Mouse (Mus musculus) thymus, adult 2 months (tissue): ENCODE data around the gene Clic5. TPM values are rescaled to one million over a fixed set of nuclear protein-coding genes. Genes with fewer than 3 reads are reported as not detected.

ENCODE experiments used
- DNase-seq: peaks from one replicate; pipeline ENCODE4 v3.0.0; 2021
- H3K27ac ChIP-seq: fragments of 200-500 bp; 2 replicates; pipeline ENCODE4 v1.5.1; 2012; ENCODE audit warnings: low read length, control low read depth; ENCODE audit not compliant: control insufficient read depth, insufficient read depth
- H3K27me3 ChIP-seq: fragments of 200-500 bp; 2 replicates; pipeline ENCODE4 v1.6.1; 2012; ENCODE audit warnings: mild to moderate bottlenecking, low read length, moderate library complexity, mixed read lengths; ENCODE audit not compliant: control insufficient read depth, insufficient read depth
- H3K36me3 ChIP-seq: fragments of 200-500 bp; 2 replicates; pipeline ENCODE4 v1.6.1; 2012; ENCODE audit warnings: mild to moderate bottlenecking, low read length, moderate library complexity; ENCODE audit not compliant: control insufficient read depth, insufficient read depth
- H3K4me1 ChIP-seq: fragments of 200-500 bp; replicated peaks from 2 replicates; pipeline ENCODE4 v1.6.1; 2012; ENCODE audit warnings: low read length; ENCODE audit not compliant: control insufficient read depth, insufficient read depth
- H3K4me3 ChIP-seq: fragments of 200-500 bp; 2 replicates; pipeline ENCODE4 v1.5.1; 2012; ENCODE audit warnings: mild to moderate bottlenecking, low read length, control low read depth, moderate library complexity; ENCODE audit not compliant: control insufficient read depth, insufficient read depth
- CTCF ChIP-seq: fragments of 200-500 bp; IDR thresholded peaks from 2 replicates; pipeline ENCODE4 v1.5.1; 2012; ENCODE audit warnings: mild to moderate bottlenecking, control low read depth, low read length, moderate library complexity, borderline replicate concordance; ENCODE audit not compliant: control insufficient read depth, poor library complexity, insufficient read depth; ENCODE audit errors: extremely low read depth
- POLR2A ChIP-seq: fragments of 200-500 bp; IDR thresholded peaks from 2 replicates; pipeline ENCODE4 v1.6.1; 2012; ENCODE audit warnings: mild to moderate bottlenecking, low read length, control low read depth, moderate library complexity; ENCODE audit not compliant: control insufficient read depth, poor library complexity, insufficient read depth; ENCODE audit errors: extremely low read depth
- WGBS: fragments of 180-500 bp; shearing (Covaris S2); methylation state at CpG from one replicate; pipeline ENCODE4 v1.1.7; 2018; 5-methylcytosine and 5-hydroxymethylcytosine counted together
- polyA plus RNA-seq: library from polyadenylated mRNA; depleted of rRNA; stranded (reverse); fragments of >200 nt; gene quantifications from 2 replicates; pipeline ENCODE4 v1.2.3, GENCODE M21; 2012

Gene Clic5
- polyA plus RNA-seq, 1 experiment: 7.7 TPM

GRCm38 (mm10) chr17:44212960-44213619 lies 24.7 kb downstream of the Clic5 start:
- WGBS: 95% methylated on average over 5 of the region's 5 CpGs
- TF ChIP-seq CTCF (no peak), POLR2A (no peak)
- no peak overlapping the region for H3K4me3 ChIP-seq
- no peaks in the 10 kb centered on the region for H3K4me1 ChIP-seq
- no peaks in the 10 kb centered on the region for H3K27me3 ChIP-seq
- DNase-seq: no peak
- H3K27ac ChIP-seq: no peak overlapping the region
- no peaks in the 10 kb centered on the region for H3K36me3 ChIP-seq

GRCm38 (mm10) chr17:44215196-44215799 lies 26.9 kb downstream of the Clic5 start:
- WGBS: 96% methylated on average over 9 of the region's 9 CpGs
- no peaks in the 10 kb centered on the region for H3K36me3 ChIP-seq
- DNase-seq: no peak
- no peak overlapping the region for H3K4me3 ChIP-seq
- H3K27me3 ChIP-seq: no peaks in the 10 kb centered on the region
- no peak for TF ChIP-seq POLR2A
- TF ChIP-seq CTCF: no peak
- no peaks in the 10 kb centered on the region for H3K4me1 ChIP-seq
- H3K27ac ChIP-seq: no peak overlapping the region

- H3K4me1 ChIP-seq: no peaks in the 10 kb centered on the region
- DNase-seq: no peak
- H3K36me3 ChIP-seq: no peaks in the 10 kb centered on the region
- H3K27ac ChIP-seq: no peak overlapping the region
- TF ChIP-seq CTCF (no peak), POLR2A (no peak)
- WGBS: 81% methylated on average over 2 of the region's 2 CpGs
- H3K27me3 ChIP-seq: no peaks in the 10 kb centered on the region
- no peak overlapping the region for H3K4me3 ChIP-seq
Measured at GRCm38 (mm10) chr17:44217185-44217584, 28.8 kb downstream of the Clic5 start.

- no peak for DNase-seq
- no peaks in the 10 kb centered on the region for H3K4me1 ChIP-seq
- no peak for TF ChIP-seq CTCF
- TF ChIP-seq POLR2A: no peak
- no peak overlapping the region for H3K4me3 ChIP-seq
- 94% methylated on average over 2 of the region's 2 CpGs for WGBS
- H3K27ac ChIP-seq: no peak overlapping the region
- no peaks in the 10 kb centered on the region for H3K36me3 ChIP-seq
- H3K27me3 ChIP-seq: no peaks in the 10 kb centered on the region
Measured at GRCm38 (mm10) chr17:44219943-44220342, 31.6 kb downstream of the Clic5 start.

DNA sequence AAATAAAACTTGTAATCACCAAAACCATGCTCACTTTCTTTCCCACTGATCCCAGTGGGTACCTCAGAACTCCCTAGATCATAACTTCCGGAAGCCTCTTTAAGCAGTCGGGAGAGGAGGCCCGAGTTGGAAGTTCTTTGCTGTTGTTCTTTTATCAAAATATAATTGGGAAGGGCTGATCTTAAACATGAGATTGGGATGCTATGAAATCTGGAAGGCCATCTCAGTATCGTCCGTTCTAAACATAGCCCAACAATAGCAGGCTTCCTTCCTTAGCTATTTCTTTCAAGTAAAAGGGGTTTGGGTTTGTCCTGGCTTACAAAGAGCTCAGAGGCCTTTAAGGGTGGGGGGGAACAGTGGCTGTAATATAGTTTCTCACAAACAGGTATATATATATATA lies 40.0 kb downstream of the Clic5 start:
- Histone ChIP-seq H3K36me3 (no peaks in the 10 kb centered on the region), H3K27me3 (no peaks in the 10 kb centered on the region), H3K4me3 (no peak overlapping the region), H3K27ac (no peak overlapping the region), H3K4me1 (no peaks in the 10 kb centered on the region)
- no peak for DNase-seq
- 97% methylated on average over 5 of the region's 5 CpGs for WGBS
- TF ChIP-seq CTCF: no peak
- no peak for TF ChIP-seq POLR2A

DNA sequence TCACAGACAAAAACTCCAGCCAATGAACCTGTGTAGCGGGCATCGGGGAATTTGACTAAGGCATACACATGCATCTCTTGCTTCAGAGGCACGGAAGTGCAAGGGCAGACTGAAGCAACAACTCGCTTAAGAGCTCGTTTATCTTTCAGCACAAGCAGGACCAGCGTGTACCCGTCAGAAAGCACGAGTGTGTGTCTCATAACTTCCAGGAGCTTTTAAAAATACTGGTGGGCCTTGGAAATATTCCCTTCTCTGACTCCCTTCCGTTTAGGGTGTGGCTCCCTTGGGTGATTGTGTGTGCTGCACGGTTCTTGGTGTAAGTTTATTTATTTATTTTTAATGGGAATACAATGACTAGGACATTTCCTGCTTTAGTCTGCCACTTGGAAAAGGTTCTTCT lies 41.7 kb downstream of the Clic5 start:
- Histone ChIP-seq H3K27me3 (no peaks in the 10 kb centered on the region), H3K4me1 (no peaks in the 10 kb centered on the region), H3K36me3 (no peaks in the 10 kb centered on the region), H3K4me3 (no peak overlapping the region), H3K27ac (no peak overlapping the region)
- no peak for DNase-seq
- TF ChIP-seq POLR2A (no peak), CTCF (no peak)
- WGBS: 89% methylated on average over 10 of the region's 10 CpGs
